Mouse (Mus musculus): Measurements from ENCODE around the gene Slc9a5.

- TF ChIP-seq CTCF (conservative IDR thresholded peaks at IDR 0.05 in 1 of 2, IDR thresholded peaks at IDR 0.05 in 1 of 2; ENCODE audit: low read depth in 2 of 2, low read length in 2 of 2) (no peak), JUN (IDR thresholded peaks at IDR 0.05; ENCODE audit: insufficient read depth, low read depth, low read length) (no peak), E2F4 (IDR thresholded peaks at IDR 0.05; ENCODE audit: insufficient replicate concordance, low read depth, low read length) (no peak), ELF1 (IDR thresholded peaks at IDR 0.05; ENCODE audit: low read depth, low read length) (no peak), BHLHE40 (IDR thresholded peaks at IDR 0.05; ENCODE audit: low read depth, low read length) (no peak), ZC3H11A (IDR thresholded peaks at IDR 0.05; ENCODE audit: low read depth, low read length) (no peak)
Observed at GRCm38 (mm10) chr8:105306146-105306691, 42.4 kb upstream of the Slc9a5 start.
